Mouse (Mus musculus) spleen, postnatal 14 days (tissue): ENCODE data around the gene Spag4.
"Not testable (repeated sequence)": the region's sequence is repeated elsewhere in the genome, so short reads cannot be mapped to it uniquely, and the experiment has no call there.

Experiments used
- DNase-seq, 2 experiments: peaks; one replicate each; pipeline ENCODE4 v3.0.0; 2021 to 2022; ENCODE audit warnings: low spot score in 2 of 2

Gene Spag4

GRCm38 (mm10) chr2:156110627-156111357 lies 45.8 kb downstream of the Spag4 start:
- no peak for DNase-seq

- DNase-seq: peak; percentile 84 to 89
Measured at GRCm38 (mm10) chr2:156111358-156112079, 46.5 kb downstream of the Spag4 start, which contains the start of the genes Cpne1 and Rbm12. Cpne1 (minus strand) TSS chr2:156111965. Rbm12 (minus strand) TSS chr2:156111978.

GRCm38 (mm10) chr2:156112080-156112423 lies 47.1 kb downstream of the Spag4 start:
- not testable (repeated sequence) for DNase-seq

- no peak for DNase-seq
Measured at GRCm38 (mm10) chr2:156119566-156119965, 54.6 kb downstream of the Spag4 start.
